Mouse (Mus musculus) neural tube, embryonic 14.5 days (tissue): ENCODE data around the gene Sorl1. TPM values are rescaled to one million over a fixed set of nuclear protein-coding genes. Genes with fewer than 3 reads are reported as not detected.
A peak's percentile ranks its signal among the peaks of the same experiment; 100 is the strongest.

ENCODE experiments used
- ATAC-seq: fragments of 200-750 bp; cut with Nextera tagmentation; 2 replicates; pipeline ENCODE4 v1.8.0; 2017; ENCODE audit warnings: low read depth, mild to moderate bottlenecking, moderate TSS enrichment, moderate library complexity
- H3K27ac ChIP-seq: fragments of 300-500 bp; sonication (generic); 2 replicates; pipeline ENCODE4 v1.5.1; 2014; ENCODE audit warnings: low read depth, mild to moderate bottlenecking, control low read depth, low read length, moderate library complexity, mixed read lengths
- H3K27me3 ChIP-seq: fragments of 300-500 bp; sonication (generic); 2 replicates; pipeline ENCODE4 v1.6.1; 2014; ENCODE audit warnings: low read length; ENCODE audit not compliant: control insufficient read depth, insufficient read depth
- H3K36me3 ChIP-seq: fragments of 300-500 bp; sonication (generic); 2 replicates; pipeline ENCODE4 v1.6.1; 2014; ENCODE audit warnings: low read length, mixed read lengths; ENCODE audit not compliant: control insufficient read depth, insufficient read depth
- H3K4me1 ChIP-seq: fragments of 300-500 bp; sonication (generic); 2 replicates; pipeline ENCODE4 v1.6.1; 2014; ENCODE audit warnings: low read length; ENCODE audit not compliant: control insufficient read depth, insufficient read depth
- H3K4me2 ChIP-seq: fragments of 300-500 bp; sonication (generic); 2 replicates; pipeline ENCODE4 v1.6.1; 2014; ENCODE audit warnings: mild to moderate bottlenecking, low read depth, low read length, control low read depth
- H3K4me3 ChIP-seq: fragments of 300-500 bp; sonication (generic); 2 replicates; pipeline ENCODE4 v1.5.1; 2014; ENCODE audit warnings: low read depth, low read length, control low read depth, mixed read lengths
- H3K9ac ChIP-seq: fragments of 300-500 bp; sonication (generic); replicated peaks from 2 replicates; pipeline ENCODE4 v1.6.1; 2014; ENCODE audit warnings: low read depth, mild to moderate bottlenecking, control low read depth, low read length, mixed read lengths
- H3K9me3 ChIP-seq: fragments of 300-500 bp; sonication (generic); 2 replicates; pipeline ENCODE4 v1.6.1; 2016; ENCODE audit warnings: low read length; ENCODE audit not compliant: control insufficient read depth
- WGBS: fragments of 180-500 bp; shearing (Covaris S2); extraction: QIAGEN DNeasy Blood & Tissue Kit; methylation state at CpG from one replicate; pipeline ENCODE4 v1.1.7; 2014; 5-methylcytosine and 5-hydroxymethylcytosine counted together
- polyA plus RNA-seq: library from polyadenylated mRNA; unstranded; fragments of >200 nt; fragmentation: Nextera tagmentation; extraction: Ambion mirVana; gene quantifications from 2 replicates; pipeline ENCODE4 v1.2.1, GENCODE M21; 2014

Gene Sorl1
- polyA plus RNA-seq, 1 experiment from 2014 or later, result 20.4 TPM

DNA sequence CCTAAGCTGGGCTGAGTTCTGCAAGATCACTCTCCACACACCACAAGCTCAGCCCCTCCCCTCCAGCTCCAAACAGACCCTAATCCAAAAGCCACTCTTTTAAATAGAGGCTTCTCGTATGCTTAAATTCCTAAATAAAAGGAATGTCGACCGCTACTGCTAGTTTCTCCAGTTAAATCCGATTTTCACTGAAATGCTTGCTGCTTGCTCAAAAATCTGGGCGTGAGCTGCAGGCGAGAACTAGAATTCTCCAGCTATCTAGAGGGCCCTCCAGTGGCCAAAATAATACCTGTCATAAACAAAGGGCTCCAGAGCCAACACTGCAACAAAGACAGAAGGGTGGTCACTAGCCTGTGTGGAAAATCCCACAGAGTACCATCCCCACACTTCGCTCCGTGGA, 170.6 kb downstream of the Sorl1 start:
- Histone ChIP-seq H3K27me3 (no peaks in the 10 kb centered on the region), H3K4me1 (peaks cover 34% of the 10 kb centered on the region), H3K9ac (peak overlapping the region; percentile 63), H3K27ac (peak overlapping the region; percentile 96), H3K4me3 (peak overlapping the region; percentile 12), H3K9me3 (no peaks in the 10 kb centered on the region), H3K4me2 (peak overlapping the region; percentile 59; the same call in 1 of the 2 replicates), H3K36me3 (no peaks in the 10 kb centered on the region)
- ATAC-seq, result peak; percentile 32; the same call in 1 of the 2 replicates
- WGBS, result 5% methylated on average over 8 of the region's 8 CpGs

DNA sequence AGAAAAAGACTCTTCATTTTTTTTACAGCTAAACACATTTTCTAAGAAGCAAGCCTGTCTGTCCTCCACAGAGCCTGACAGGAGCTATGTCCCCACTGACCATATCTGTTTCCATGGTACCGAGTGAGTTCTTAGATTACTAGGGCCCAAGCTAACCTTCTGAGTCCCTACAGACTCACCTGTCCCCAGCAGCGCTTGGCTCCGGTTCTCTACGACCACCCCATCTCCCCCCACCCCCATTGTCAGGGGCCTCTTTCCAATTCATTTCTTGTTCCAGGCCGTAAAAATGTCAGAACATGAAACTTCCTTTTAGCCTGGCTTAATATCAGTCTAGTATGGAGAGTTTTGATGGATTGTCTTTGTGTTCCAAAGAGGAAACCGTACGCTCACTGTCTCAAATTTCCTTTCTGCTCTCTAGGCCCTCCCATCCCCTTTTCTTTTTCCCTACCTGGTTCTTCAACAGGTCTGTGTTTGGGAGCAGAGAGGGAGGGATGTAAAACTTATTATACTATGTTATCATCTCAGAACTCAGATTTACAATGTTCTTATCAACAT, 171.4 kb downstream of the Sorl1 start:
- H3K4me1 ChIP-seq, result peaks cover 34% of the 10 kb centered on the region
- ATAC-seq, result no peak
- WGBS, result 46% methylated on average over 7 of the region's 7 CpGs
- no peaks in the 10 kb centered on the region for H3K9me3 ChIP-seq
- peak overlapping the region; percentile 67 for H3K9ac ChIP-seq
- H3K36me3 ChIP-seq, result no peaks in the 10 kb centered on the region
- no peaks in the 10 kb centered on the region for H3K27me3 ChIP-seq
- H3K4me2 ChIP-seq, result peak overlapping the region; percentile 59
- H3K4me3 ChIP-seq, result no peak overlapping the region; the same call in 1 of the 2 replicates
- H3K27ac ChIP-seq, result peak overlapping the region; percentile 96

DNA sequence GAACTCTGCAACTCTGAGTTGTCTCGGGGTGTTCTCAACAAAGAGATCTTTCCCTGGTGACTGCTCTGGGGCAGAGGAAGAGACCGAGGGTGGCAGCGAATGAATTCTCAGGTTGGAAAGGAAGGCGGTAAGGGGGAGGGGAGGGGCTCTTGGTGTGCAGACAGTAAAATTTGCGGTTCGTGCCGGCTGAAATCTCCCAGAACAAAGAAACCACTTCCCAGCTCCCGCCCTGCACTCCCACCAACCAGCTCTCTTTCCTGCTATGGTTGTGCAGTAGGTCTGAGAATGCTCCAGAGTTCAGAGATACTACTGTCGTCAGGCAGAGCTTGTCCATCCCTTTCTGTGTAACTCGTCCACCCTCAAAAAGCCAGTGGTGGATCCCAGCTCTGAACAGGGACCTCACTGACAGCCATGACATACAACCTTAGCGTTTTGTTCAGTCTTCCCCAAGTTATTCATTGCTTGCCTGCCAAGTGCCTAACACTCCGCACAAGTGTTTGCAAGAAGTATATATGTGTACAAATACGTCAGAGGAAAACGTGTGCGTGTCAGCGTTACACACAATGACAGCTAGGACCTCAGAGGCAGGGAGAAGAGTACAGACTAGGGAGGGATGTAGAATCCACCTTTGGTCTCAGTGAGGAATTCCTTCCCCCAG, 172.5 kb downstream of the Sorl1 start:
- WGBS, result 5% methylated on average over 16 of the region's 16 CpGs
- peak overlapping the region; percentile 59 for H3K4me2 ChIP-seq
- H3K27ac ChIP-seq, result peak overlapping the region; percentile 96
- H3K36me3 ChIP-seq, result no peaks in the 10 kb centered on the region
- no peaks in the 10 kb centered on the region for H3K27me3 ChIP-seq
- H3K4me3 ChIP-seq, result peak overlapping the region; percentile 33
- H3K4me1 ChIP-seq, result peaks cover 34% of the 10 kb centered on the region
- H3K9me3 ChIP-seq, result no peaks in the 10 kb centered on the region
- ATAC-seq, result peak; percentile 48
- peak overlapping the region; percentile 67 for H3K9ac ChIP-seq

DNA sequence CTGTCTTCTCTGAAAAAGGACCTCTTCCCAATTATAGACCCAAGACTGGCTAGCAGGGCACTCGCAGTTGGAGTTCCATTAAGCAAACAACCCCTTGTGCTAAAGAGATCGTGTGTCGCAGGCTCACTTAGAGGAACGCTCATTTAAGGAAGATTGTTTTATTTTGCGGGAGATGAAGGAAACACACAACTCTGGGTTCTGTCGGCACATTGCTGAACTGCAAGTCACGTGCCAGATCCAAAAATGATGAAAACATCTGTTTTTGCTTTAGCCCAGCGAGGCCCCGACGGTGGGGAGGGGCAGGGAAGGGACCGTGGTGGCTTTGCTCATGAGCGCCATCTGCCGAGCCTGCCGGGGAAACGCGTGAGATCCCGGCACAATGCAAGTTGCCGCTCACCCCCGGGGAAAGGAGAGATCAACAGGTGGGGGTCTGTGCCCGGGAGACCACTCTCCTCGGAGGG, 173.1 kb downstream of the Sorl1 start:
- peak; percentile 74 for ATAC-seq
- Histone ChIP-seq H3K27me3 (no peaks in the 10 kb centered on the region), H3K9ac (peak overlapping the region; percentile 67), H3K4me3 (peak overlapping the region; percentile 33), H3K27ac (peak overlapping the region; percentile 96), H3K4me1 (peaks cover 34% of the 10 kb centered on the region), H3K36me3 (no peaks in the 10 kb centered on the region), H3K4me2 (peak overlapping the region; percentile 59), H3K9me3 (no peaks in the 10 kb centered on the region)
- under 1% methylated on average over 21 of the region's 21 CpGs for WGBS

DNA sequence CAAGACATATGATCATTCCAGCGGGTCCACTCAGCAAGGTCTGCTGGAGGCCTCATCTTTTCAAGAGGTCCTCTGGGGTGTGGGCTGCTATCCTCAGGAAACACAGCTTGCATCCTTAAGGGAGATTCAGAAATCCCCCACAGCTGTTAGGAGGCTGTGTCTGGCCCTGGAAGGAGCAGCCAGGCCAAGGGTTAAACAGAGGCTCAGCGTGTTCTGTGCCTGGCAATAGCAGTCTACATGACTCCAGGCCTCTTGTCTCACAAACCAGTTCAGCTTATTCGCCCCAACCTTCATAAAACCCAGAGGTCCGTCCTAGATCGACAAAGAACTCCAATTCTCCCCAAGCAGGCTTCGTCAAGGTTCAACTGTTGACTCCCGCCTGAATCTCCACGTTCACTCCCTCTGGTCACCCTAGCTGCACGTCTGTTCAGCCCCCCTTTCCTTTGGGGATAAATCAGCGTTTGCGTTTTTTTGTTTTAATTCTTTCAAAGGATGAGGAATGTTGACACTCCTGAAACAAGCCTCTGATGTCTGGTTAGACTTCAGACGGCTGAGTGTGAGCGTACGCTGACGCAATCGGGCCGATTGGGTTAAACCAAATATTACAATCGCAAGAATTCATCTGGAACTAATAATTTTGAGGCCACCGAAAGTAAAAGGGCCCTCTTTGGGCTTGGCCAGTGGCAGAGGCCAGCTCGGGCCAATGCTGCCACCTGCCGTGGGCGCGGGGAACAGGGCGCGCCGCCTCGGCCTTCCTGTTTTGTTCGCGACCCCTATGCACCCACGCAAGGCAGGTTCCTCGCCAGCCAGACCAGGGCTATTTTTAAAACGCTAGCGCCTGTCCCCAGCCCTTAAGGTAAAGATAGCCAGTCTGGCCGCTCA, 173.7 kb downstream of the Sorl1 start:
- peak; percentile 85 for ATAC-seq
- H3K4me1 ChIP-seq, result peaks cover 34% of the 10 kb centered on the region
- 2% methylated on average over 34 of the region's 34 CpGs for WGBS
- H3K27ac ChIP-seq, result peak overlapping the region; percentile 96
- H3K9ac ChIP-seq, result peak overlapping the region; percentile 67
- no peaks in the 10 kb centered on the region for H3K27me3 ChIP-seq
- H3K9me3 ChIP-seq, result no peaks in the 10 kb centered on the region
- H3K4me2 ChIP-seq, result peak overlapping the region; percentile 59
- no peaks in the 10 kb centered on the region for H3K36me3 ChIP-seq
- H3K4me3 ChIP-seq, result peak overlapping the region; percentile 33

DNA sequence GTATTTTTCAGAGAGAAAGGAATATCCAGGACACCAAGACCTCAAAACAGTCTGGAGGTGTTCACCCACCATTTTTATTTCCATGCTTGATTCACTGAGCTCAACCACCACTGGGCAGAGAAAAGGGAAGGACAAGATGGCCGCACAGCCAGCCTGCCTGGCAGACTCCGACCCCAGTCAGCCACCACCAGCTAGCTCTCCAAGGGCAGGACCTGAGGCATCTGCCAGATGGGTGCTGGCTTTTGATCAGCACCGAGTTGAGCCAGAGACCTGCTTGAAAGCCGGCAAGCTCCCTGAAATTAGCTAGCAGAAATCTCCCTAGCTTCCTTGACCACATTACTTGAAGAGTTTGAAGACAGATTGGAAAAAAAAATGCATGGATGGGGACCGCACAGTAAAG, 174.6 kb downstream of the Sorl1 start:
- no peaks in the 10 kb centered on the region for H3K9me3 ChIP-seq
- no peak for ATAC-seq
- peak overlapping the region; percentile 96 for H3K27ac ChIP-seq
- WGBS, result 75% methylated on average over 5 of the region's 5 CpGs
- no peak overlapping the region; the same call in 1 of the 2 replicates for H3K4me2 ChIP-seq
- no peaks in the 10 kb centered on the region for H3K27me3 ChIP-seq
- H3K9ac ChIP-seq, result no peak overlapping the region; the same call in 1 of the 2 replicates
- no peaks in the 10 kb centered on the region for H3K36me3 ChIP-seq
- no peak overlapping the region for H3K4me3 ChIP-seq
- peaks cover 34% of the 10 kb centered on the region for H3K4me1 ChIP-seq

DNA sequence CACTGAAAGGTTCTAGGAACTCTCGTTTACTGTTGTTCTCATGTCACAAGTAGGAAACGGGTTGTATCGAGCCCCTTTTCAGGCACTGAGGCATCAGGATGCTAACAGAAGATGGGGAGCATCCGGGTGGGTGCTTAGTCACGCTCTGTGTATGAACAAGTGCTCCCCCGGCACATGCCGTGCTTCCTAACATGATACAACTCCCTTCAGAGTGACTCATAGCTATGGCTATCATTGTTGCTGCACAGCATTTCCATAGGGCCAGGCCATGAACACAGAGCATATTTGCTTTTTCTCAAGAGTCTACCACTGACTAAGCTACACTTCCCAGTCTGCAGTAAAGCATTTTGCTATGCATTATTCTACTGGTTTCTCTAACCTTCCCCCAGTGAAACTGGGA, 179.1 kb downstream of the Sorl1 start:
- Histone ChIP-seq H3K4me2 (no peak overlapping the region), H3K9ac (no peak overlapping the region), H3K27me3 (no peaks in the 10 kb centered on the region), H3K27ac (no peak overlapping the region), H3K36me3 (no peaks in the 10 kb centered on the region), H3K4me3 (no peak overlapping the region), H3K9me3 (no peaks in the 10 kb centered on the region), H3K4me1 (peaks cover 9% of the 10 kb centered on the region)
- no peak for ATAC-seq
- 93% methylated on average over 7 of the region's 7 CpGs for WGBS

DNA sequence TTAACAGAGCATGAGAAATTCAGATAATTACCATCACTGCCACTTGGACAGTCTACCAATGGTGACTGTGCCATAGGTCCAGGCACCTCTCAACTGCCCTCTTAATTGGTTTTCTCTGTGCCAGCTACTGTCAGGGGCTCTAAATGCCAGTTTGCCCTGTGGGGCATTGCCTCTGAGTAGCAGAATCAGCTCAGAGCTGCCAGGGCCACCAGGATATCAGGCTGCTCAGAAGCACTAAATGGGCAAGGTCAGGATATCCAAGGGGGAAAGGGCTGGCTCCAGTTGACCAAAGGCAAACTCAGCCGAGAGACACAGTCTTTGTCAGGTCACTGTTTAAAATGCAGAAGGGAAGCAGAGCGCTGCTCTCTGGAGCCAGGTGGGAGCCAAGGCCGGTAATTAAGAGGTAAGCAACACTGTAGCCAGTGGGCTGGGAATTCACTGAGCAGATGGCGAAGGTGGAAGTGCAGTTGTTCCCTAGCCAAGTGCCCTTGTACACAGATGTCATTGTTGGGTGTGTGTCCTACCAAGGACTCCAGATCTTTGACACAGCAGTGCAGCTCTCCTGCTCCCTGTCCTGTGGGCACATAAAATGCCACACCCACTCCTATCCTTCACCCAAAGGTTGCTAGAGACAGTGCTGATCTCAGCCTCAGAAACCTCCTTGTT, 181.0 kb downstream of the Sorl1 start:
- Histone ChIP-seq H3K9ac (no peak overlapping the region), H3K4me1 (peaks cover under 1% of the 10 kb centered on the region; the same call in 1 of the 2 replicates), H3K36me3 (no peaks in the 10 kb centered on the region), H3K9me3 (no peaks in the 10 kb centered on the region), H3K27ac (no peak overlapping the region), H3K4me2 (no peak overlapping the region), H3K27me3 (no peaks in the 10 kb centered on the region), H3K4me3 (no peak overlapping the region)
- ATAC-seq, result no peak
- 64% methylated on average over 4 of the region's 4 CpGs for WGBS
